Mouse (Mus musculus) myocyte (in vitro differentiated cells): ENCODE measurements around the gene Dpp6. TPM values are rescaled to one million over a fixed set of nuclear protein-coding genes. Genes with fewer than 3 reads are reported as not detected.

Experiments
- H3K27me3 ChIP-seq: one replicate; pipeline ENCODE4 v1.6.1; 2011; ENCODE audit not compliant: control insufficient read depth, insufficient read depth, insufficient read length
- H3K36me3 ChIP-seq: one replicate; pipeline ENCODE4 v1.6.1; 2011; ENCODE audit not compliant: control insufficient read depth, insufficient read depth
- H3K4me2 ChIP-seq: one replicate; pipeline ENCODE4 v1.6.1; 2011; ENCODE audit warnings: low read depth, control low read depth
- H3K4me3 ChIP-seq: one replicate; pipeline ENCODE4 v1.5.1; 2011; ENCODE audit warnings: mild to moderate bottlenecking, control low read depth, moderate library complexity
- H3K79me2 ChIP-seq: one replicate; pipeline ENCODE4 v1.6.1; 2011; ENCODE audit not compliant: control insufficient read depth, insufficient read depth
- H3ac ChIP-seq: one replicate; pipeline ENCODE4 v1.6.1; 2011; ENCODE audit not compliant: control insufficient read depth, insufficient read length
- CEBPB ChIP-seq: IDR thresholded peaks from 2 replicates; pipeline ENCODE4 v1.6.1; 2011; ENCODE audit warnings: mild to moderate bottlenecking, moderate library complexity; ENCODE audit not compliant: poor library complexity, insufficient read depth, severe bottlenecking
- E2F4 ChIP-seq: IDR thresholded peaks from one replicate; pipeline ENCODE4 v1.6.1; 2011; ENCODE audit warnings: mild to moderate bottlenecking, control low read depth, moderate library complexity; ENCODE audit not compliant: insufficient read depth
- MYOD1 ChIP-seq, 3 experiments: IDR thresholded peaks; one replicate each; pipeline ENCODE4 v1.6.1; 2011; ENCODE audit warnings: control low read depth in 2 of 3, low read depth in 2 of 3, mild to moderate bottlenecking in 2 of 3, moderate library complexity in 1 of 3; ENCODE audit not compliant: insufficient read length in 2 of 3, control insufficient read depth in 1 of 3
- MYOG ChIP-seq, 3 experiments: IDR thresholded peaks; one replicate each; pipeline ENCODE4 v1.6.1; 2011; ENCODE audit warnings: control low read depth in 2 of 3, low read depth in 2 of 3, mild to moderate bottlenecking in 2 of 3; ENCODE audit not compliant: insufficient read length in 2 of 3, control insufficient read depth in 1 of 3, insufficient read depth in 1 of 3
- POLR2A ChIP-seq: IDR thresholded peaks from one replicate; pipeline ENCODE4 v1.6.1; 2011; ENCODE audit warnings: low read depth, mild to moderate bottlenecking, control low read depth, moderate library complexity; ENCODE audit not compliant: insufficient read length
- POLR2AphosphoS2 ChIP-seq: IDR thresholded peaks from one replicate; pipeline ENCODE4 v1.6.1; 2011; ENCODE audit warnings: low read depth, control low read depth; ENCODE audit not compliant: insufficient read length
- REST ChIP-seq: IDR thresholded peaks from one replicate; pipeline ENCODE4 v1.6.1; 2011; ENCODE audit warnings: mild to moderate bottlenecking, control low read depth, moderate library complexity; ENCODE audit not compliant: insufficient read depth, insufficient read length
- SRF ChIP-seq: IDR thresholded peaks from one replicate; pipeline ENCODE4 v1.6.1; 2011; ENCODE audit warnings: low read depth; ENCODE audit not compliant: control insufficient read depth, insufficient read length
- TCF12 ChIP-seq: IDR thresholded peaks from one replicate; pipeline ENCODE4 v1.6.1; 2011; ENCODE audit warnings: mild to moderate bottlenecking, control low read depth; ENCODE audit not compliant: poor library complexity, insufficient read depth, severe bottlenecking
- TCF3 ChIP-seq: IDR thresholded peaks from one replicate; pipeline ENCODE4 v1.6.1; 2011; ENCODE audit warnings: low read depth, control low read depth; ENCODE audit not compliant: insufficient read length
- USF1 ChIP-seq: IDR thresholded peaks from one replicate; pipeline ENCODE4 v1.6.1; 2011; ENCODE audit warnings: low read depth, mild to moderate bottlenecking, control low read depth, moderate library complexity
- polyA plus RNA-seq: library from polyadenylated mRNA; unstranded; fragments of >200 nt; fragmentation: generic; extraction: Trizol; gene quantifications from one replicate; pipeline ENCODE4 v1.2.1, GENCODE M21; 2012; ENCODE audit warnings: missing spikeins

The Dpp6 gene
- polyA plus RNA-seq, 1 experiment = 0.06 TPM

GRCm38 (mm10) chr5:27421090-27421635 lies 604.2 kb downstream of the Dpp6 start:
- no peaks in the 10 kb centered on the region for H3K27me3 ChIP-seq
- H3K79me2 ChIP-seq = no peaks in the 10 kb centered on the region
- no peaks in the 10 kb centered on the region for H3K36me3 ChIP-seq
- no peak for TF ChIP-seq TCF3
- no peak for TF ChIP-seq MYOG (IDR thresholded peaks at IDR 0.05; ENCODE audit: control insufficient read depth in 1 of 3, insufficient read depth in 1 of 3, insufficient read length in 2 of 3, low read depth in 2 of 3)
- TF ChIP-seq E2F4 = no peak
- TF ChIP-seq SRF = no peak
- TF ChIP-seq POLR2A = no peak
- no peak for TF ChIP-seq CEBPB
- no peak for TF ChIP-seq POLR2AphosphoS2
- no peak for TF ChIP-seq USF1
- no peak overlapping the region for H3ac ChIP-seq
- H3K4me2 ChIP-seq = no peak overlapping the region
- H3K4me3 ChIP-seq = no peak overlapping the region

GRCm38 (mm10) chr5:27423766-27424165 lies 606.8 kb downstream of the Dpp6 start:
- Histone ChIP-seq H3K4me2 (no peak overlapping the region), H3K79me2 (no peaks in the 10 kb centered on the region), H3K36me3 (no peaks in the 10 kb centered on the region), H3K27me3 (no peaks in the 10 kb centered on the region), H3ac (no peak overlapping the region), H3K4me3 (no peak overlapping the region)
- TF ChIP-seq USF1 (no peak), MYOG (IDR thresholded peaks at IDR 0.05; ENCODE audit: control insufficient read depth in 1 of 3, insufficient read depth in 1 of 3, insufficient read length in 2 of 3, low read depth in 2 of 3) (peak in 2 of 3 experiments; percentile 21 to 55), MYOD1 (IDR thresholded peaks at IDR 0.05; ENCODE audit: control insufficient read depth in 1 of 3, insufficient read length in 2 of 3, low read depth in 2 of 3) (peak in 2 of 3 experiments; percentile 29 to 45), REST (no peak)

GRCm38 (mm10) chr5:27424484-27425080 lies 607.6 kb downstream of the Dpp6 start:
- Histone ChIP-seq H3K36me3 (no peaks in the 10 kb centered on the region), H3K4me3 (no peak overlapping the region), H3K4me2 (no peak overlapping the region), H3K27me3 (no peaks in the 10 kb centered on the region), H3K79me2 (no peaks in the 10 kb centered on the region), H3ac (no peak overlapping the region)
- TF ChIP-seq USF1 (no peak), TCF12 (no peak), E2F4 (no peak), POLR2A (no peak), MYOG (IDR thresholded peaks at IDR 0.05; ENCODE audit: control insufficient read depth in 1 of 3, insufficient read depth in 1 of 3, insufficient read length in 2 of 3, low read depth in 2 of 3) (no peak), SRF (no peak)

GRCm38 (mm10) chr5:27426200-27426599 lies 609.2 kb downstream of the Dpp6 start:
- H3K79me2 ChIP-seq = no peaks in the 10 kb centered on the region
- peak in 2 of 3 experiments; percentile 47 to 65 for TF ChIP-seq MYOD1 (IDR thresholded peaks at IDR 0.05; ENCODE audit: control insufficient read depth in 1 of 3, insufficient read length in 2 of 3, low read depth in 2 of 3)
- TF ChIP-seq MYOG (IDR thresholded peaks at IDR 0.05; ENCODE audit: control insufficient read depth in 1 of 3, insufficient read depth in 1 of 3, insufficient read length in 2 of 3, low read depth in 2 of 3) = peak in 1 of 3 experiments; percentile 73
- TF ChIP-seq POLR2AphosphoS2 = no peak
- H3K27me3 ChIP-seq = no peaks in the 10 kb centered on the region

GRCm38 (mm10) chr5:27433584-27433983 lies 616.6 kb downstream of the Dpp6 start:
- Histone ChIP-seq H3K4me2 (no peak overlapping the region), H3K36me3 (no peaks in the 10 kb centered on the region), H3K27me3 (no peaks in the 10 kb centered on the region), H3K4me3 (no peak overlapping the region), H3K79me2 (no peaks in the 10 kb centered on the region), H3ac (no peak overlapping the region)
- no peak for TF ChIP-seq POLR2A
- TF ChIP-seq TCF3 = no peak
- no peak for TF ChIP-seq TCF12
- no peak for TF ChIP-seq E2F4
- TF ChIP-seq POLR2AphosphoS2 = no peak

More at GRCm38 (mm10) chr5:27426200-27426599, 609.2 kb downstream of the Dpp6 start:
- Histone ChIP-seq H3K4me2 (no peak overlapping the region), H3K4me3 (no peak overlapping the region), H3ac (no peak overlapping the region), H3K36me3 (no peaks in the 10 kb centered on the region)
